Mouse (Mus musculus) right cerebral cortex, postnatal 10 days (tissue): ENCODE measurements around the gene Kcnh2.
"Not testable (repeated sequence)": the region's sequence is repeated elsewhere in the genome, so short reads cannot be mapped to it uniquely, and the experiment has no call there.

Source experiments
- DNase-seq, 2 experiments: peaks; one replicate each; pipeline ENCODE4 v3.0.0; 2021; ENCODE audit warnings: low spot score in 2 of 2

Kcnh2 gene

DNA sequence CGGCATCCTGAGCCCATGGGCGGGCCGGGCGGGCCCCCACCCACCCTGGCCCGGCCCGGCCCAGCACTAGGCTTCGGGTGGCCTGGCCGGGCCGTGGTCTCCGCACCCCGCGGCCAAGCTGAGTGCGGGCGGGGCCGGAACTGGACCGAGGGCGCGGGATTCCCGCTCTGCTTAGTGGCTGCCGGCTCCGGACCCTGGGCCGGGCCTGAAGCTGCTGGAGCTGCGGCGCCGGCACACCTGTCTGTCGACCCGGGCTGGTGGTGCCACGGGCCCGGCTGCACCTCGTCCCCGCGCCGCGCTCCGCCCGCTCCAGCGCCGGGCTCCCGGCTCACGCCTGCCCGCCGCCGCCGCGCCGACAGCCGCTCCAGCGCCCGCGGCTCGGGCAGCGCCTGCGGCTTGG lies at the start of gene Kcnh2:
TSS of gene Kcnh2 (minus strand) at position 327 of the 400 bp plus-strand sequence.
- no peak for DNase-seq

DNA sequence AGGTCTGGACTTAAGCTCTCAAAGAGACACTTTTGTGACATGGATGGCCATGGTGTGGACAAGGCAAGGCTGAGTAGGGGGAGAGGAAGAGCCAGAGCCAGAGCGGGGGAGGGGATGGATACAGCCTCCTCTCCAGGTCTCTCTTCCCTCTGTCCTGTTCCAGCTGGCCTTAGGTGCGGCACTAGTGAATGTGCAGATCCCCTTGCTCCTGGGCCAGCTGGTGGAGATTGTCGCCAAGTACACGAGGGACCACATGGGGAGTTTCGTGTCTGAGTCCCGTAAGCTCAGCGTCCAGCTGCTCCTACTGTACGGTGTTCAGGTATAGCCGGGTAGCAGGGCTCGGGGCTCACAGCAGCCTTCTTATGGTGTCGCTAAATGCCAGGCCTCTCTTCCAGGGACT lies 49.0 kb upstream of the Kcnh2 start:
- no peak for DNase-seq

GRCm38 (mm10) chr5:24399686-24400085 lies 48.3 kb upstream of the Kcnh2 start:
- DNase-seq = no peak

- not testable (repeated sequence) for DNase-seq
These were observed 44.9 kb upstream of the Kcnh2 start for GRCm38 (mm10) chr5:24396254-24396653.

DNA sequence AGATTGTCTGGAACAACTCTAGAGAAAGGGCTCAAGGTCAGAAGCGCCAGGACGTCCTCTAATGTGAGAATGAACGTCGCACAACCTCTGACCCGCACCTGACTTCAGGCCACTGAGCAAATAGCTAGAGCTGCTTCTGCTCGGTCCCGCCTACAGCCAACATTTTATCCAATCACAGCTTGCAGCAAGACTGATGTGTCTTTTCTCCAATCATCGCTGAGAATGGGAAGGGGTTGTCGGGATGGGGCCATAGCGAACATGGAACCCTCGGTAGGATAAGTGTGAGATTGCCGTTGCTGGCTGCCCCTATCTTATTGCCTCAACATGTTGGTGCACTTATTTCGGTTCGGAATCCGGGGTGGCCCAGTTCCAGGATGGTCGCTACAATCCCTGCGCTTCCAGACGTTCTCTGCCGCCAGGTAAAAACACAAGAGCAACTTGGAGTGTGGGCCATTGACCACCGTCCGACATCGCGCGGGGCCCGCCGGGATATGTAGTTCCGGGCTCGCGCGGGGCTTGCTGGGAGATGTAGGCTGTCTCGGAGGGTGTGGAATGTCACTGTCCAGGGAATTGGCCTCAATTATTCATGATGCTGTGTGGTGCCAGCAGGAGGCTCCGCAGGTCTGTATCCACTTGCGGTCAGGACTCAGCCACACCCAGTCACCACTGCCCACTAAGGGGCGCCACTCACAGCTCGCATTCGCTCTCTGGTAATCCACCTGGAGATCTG lies 42.9 kb upstream of the Kcnh2 start:
- DNase-seq = peak; percentile 97 to 98

- peak; percentile 85 to 88 for DNase-seq
These were observed 42.1 kb upstream of the Kcnh2 start, which contains the start of gene Abcb8 for GRCm38 (mm10) chr5:24393392-24393997. TSS of gene Abcb8 (plus strand) at chr5:24393663.

DNA sequence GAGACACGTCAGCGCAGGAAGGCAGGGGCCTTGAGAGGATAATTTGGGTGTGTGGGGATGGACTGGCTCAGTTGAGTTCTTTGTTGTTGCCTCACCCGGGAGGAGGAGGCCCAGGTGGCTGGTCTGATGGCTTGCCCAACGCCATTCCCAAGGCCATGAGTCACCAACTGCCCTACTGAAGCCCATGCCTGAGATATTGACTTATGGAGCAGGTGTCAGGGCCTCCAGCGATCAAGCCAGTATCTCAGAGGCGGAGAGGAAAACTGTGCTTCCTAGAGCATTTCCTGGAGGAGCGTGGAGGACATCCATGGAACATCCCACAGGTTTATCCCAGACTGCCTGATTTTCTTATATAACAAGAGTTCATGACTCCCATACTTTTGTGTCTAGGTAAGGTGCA lies 41.3 kb upstream of the Kcnh2 start:
- no peak for DNase-seq

DNA sequence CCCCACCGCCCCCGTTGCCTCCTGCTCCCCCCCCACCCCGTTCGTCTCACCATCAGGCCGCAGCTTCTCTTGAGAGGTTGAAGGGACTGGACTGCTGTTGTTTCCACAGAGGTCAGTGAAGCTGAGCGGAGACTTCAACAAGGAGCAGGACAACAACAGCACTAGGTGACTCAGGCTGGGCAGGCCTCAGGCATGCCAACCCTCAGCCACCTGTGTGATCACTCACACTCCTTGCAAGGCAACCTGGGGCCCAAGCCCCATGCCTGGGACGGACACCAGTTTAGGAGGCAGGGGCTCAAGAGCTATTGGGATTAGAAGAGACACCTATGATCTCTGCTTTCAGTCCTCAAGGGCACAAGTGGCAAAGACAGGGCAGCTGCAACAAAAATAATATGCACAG lies 40.5 kb upstream of the Kcnh2 start, which contains the start of gene Atg9b:
TSS of gene Atg9b (minus strand) at position 280 of the 400 bp plus-strand sequence.
- DNase-seq = no peak

- no peak for DNase-seq
These were observed 38.2 kb upstream of the Kcnh2 start for GRCm38 (mm10) chr5:24389658-24390020.

DNA sequence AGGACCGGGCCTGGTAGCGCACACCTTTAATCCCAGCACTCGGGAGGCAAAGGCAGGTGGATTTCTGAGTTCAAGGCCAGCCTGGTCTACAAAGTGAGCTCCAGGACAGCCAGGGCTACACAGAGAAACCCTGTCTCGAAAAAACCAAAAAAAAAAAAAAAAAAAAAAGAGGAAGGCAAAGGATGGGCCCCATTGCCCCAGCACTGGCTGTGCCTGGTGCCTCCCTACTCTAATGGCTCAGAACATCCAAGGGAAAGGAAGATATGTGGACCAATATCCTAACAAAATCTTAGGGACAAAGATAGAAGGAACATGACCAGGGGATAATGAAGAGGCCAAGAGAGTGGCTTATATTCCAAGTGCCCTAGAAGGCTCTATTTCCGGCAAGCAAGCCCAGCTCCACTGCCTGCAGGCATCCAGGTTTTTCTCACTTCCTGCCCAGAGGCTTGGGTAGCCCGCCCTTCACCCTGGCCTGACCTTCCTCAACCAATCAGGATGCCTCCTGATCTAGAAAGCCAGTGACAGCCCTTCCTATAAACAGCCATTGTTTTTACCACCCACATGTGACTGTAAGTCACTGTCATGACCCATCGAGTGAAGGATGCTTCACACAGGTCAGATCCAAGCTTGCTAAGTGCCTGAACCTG lies 37.7 kb upstream of the Kcnh2 start:
- no peak for DNase-seq

GRCm38 (mm10) chr5:24388246-24388915 lies 37.0 kb upstream of the Kcnh2 start:
- no peak for DNase-seq

- peak; percentile 84 to 88 for DNase-seq
These were observed 36.1 kb upstream of the Kcnh2 start for GRCm38 (mm10) chr5:24387264-24388241.

- no peak for DNase-seq
These were observed 34.6 kb upstream of the Kcnh2 start for GRCm38 (mm10) chr5:24385887-24386550.

DNA sequence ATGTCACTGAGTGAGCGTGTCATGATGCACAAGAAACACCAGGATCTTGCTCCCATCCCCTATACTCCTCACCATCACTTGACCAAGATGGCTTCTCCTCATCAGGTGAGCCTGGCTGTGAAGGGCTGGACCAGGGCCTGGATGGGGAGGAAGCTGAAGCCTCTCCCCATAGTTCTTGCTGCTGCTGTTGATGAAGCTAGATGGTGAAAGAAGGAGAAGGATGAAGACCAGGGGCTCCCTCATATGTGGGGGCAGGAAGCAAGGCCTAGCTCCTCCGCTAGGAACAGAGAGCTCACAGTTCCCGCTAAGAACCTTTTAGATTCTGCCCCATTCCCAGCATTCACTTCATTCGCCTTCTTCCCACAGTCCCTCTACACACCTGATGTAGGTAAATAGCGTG lies 34.0 kb upstream of the Kcnh2 start:
- no peak for DNase-seq

- peak in 1 of 2 experiments; percentile 62 for DNase-seq
These were observed 33.0 kb upstream of the Kcnh2 start for GRCm38 (mm10) chr5:24384407-24384806.

- peak; percentile 95 for DNase-seq
These were observed 31.8 kb upstream of the Kcnh2 start for GRCm38 (mm10) chr5:24383026-24383859.

- DNase-seq = no peak
These were observed 30.6 kb upstream of the Kcnh2 start for GRCm38 (mm10) chr5:24381988-24382387.

DNA sequence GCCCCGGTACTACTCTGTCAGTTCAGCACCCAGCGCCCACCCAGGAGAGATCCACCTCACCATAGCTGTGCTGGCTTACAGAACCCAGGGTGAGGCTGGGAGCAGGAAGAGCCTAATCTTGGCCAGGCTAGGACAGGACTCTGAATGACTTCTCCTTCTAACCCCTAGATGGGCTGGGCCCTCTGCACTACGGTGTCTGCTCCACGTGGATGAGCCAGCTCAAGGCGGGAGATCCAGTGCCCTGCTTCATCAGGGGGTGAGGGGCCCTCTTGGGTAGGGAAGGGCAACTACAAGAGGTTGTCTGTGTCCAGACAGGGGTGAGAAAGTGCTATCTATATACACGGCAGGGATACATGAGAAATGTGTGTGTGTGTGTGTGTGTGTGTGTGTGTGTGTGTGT lies 30.1 kb upstream of the Kcnh2 start:
- DNase-seq = no peak

DNA sequence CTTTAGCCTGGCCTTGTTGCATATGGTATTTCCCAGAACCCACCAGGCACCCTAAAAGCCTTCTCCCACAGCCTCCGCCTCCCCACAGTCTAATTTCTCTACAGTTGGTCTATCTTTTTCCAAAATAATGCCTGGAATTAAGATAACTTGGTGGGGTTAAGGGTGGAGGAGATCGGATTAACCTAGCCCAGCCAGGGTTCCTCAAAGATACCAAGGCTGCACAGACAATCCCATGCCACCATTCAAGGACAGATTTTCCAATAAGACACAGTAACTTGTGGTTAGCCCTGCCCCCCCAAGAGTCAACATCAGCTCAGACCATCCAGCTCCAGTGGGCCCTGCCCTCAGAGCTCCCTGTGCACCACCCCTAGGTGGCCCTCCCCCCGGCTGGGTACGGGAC lies 29.1 kb upstream of the Kcnh2 start:
- no peak for DNase-seq

GRCm38 (mm10) chr5:24379501-24379900 lies 28.1 kb upstream of the Kcnh2 start:
- DNase-seq = no peak
